Mouse (Mus musculus): ENCODE results near the gene Phactr1.
"Not testable (repeated sequence)": the region's sequence is repeated elsewhere in the genome, so short reads cannot be mapped to it uniquely, and the experiment has no call there.

The Phactr1 gene

DNA sequence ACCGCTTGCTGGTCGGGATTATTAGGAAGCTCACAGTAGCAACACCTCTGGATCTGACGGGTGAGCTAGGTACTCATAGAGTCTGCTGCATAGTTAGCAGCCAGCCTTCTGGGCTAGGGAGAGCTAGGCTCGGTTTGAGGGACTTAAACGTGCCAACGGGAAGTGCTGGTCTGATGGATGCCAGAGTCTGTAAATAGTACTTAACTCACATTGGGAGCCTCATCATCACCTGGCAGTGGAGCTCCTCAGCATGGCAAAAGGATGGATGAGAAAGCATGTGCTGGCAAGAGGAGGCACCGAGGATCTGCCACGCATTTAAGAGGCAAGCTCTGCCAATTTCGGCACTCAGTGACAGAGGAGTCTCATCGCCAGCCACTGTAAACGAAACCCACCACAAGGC, 247.4 kb downstream of the Phactr1 start:
- DNase-seq (ENCODE audit: low read depth, low spot score) = no peak

DNA sequence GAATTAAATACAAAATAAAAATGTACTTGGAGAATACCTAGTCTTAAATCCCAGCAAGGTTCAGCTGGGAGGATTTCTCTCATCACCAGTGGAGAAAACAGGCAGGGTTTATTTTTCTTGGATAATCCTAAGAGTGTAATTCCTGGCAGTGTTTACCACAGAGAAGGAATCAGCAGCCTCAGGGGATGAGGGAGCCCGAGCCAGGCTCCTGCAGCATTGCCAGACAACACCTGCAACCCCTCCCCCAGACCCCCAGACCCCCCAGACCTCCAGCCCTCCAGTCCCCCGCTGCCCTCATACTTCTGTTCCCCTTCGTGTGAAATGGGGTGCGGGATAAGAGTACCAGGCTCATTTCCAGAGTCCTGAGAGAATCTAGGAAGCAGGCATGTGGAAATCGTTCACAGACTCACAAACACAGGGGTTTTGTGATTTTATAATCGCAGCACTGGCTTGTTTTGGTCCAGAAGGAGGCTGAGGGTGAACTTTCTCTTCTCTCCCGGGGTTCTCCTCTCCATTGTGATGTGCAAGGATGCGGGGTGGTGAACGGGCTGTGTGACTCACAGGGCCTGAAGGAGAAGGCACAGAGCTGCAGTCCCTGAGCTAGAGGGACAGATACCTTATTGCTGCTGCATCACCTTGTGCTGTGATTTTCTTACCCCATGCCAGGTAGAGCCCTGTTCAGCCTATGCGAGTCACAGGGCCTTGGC, 249.3 kb downstream of the Phactr1 start:
- no peak for DNase-seq (ENCODE audit: low read depth, low spot score)

DNA sequence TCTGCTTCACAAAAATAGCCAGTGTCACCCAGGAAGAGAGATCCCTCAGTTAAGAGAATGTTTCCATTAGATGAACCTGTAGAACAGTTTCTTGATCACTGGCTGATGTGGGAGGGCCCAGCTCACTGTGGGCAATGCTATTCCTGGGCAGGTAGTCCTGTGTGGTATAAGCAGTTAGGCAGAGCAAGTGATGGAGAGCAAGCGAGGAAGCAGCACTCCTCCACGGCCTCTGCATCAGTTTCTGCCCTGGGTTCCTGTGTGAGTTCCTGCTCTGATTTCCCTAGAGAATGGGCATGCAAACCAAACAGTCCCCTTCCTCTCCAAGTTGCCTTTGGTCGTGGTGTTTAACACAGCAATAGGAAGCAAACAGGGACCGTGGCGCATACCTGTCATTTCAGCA, 251.6 kb downstream of the Phactr1 start:
- no peak for DNase-seq (ENCODE audit: low read depth, low spot score)

DNA sequence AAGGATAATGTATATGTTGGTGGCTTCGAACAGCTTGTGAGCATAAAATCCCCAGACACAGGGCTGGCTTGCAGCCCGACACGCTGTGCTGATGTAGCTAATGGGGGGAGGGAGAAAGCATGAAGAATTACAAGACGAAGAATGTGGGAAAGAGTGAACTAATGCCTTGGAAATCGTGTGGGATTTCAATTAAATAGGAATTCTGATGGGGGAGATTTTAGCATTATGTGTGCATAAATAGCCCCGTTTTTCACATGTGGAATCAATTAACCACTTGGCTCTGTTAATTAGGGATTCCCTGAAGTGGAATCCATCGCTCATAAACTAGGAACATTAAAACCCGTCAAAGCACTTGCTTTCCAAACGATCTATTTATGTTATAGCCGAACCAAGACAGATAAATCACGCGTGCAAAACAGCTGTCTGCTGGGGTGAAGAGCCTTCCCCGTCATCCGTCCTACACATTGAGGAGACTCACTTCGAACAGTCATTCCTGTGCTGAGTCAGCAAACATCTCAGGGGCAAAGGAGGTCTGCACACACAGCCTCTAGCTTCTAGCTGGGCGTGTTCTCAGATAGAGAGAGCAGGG, 254.2 kb downstream of the Phactr1 start:
- no peak for DNase-seq (ENCODE audit: low read depth, low spot score)

DNA sequence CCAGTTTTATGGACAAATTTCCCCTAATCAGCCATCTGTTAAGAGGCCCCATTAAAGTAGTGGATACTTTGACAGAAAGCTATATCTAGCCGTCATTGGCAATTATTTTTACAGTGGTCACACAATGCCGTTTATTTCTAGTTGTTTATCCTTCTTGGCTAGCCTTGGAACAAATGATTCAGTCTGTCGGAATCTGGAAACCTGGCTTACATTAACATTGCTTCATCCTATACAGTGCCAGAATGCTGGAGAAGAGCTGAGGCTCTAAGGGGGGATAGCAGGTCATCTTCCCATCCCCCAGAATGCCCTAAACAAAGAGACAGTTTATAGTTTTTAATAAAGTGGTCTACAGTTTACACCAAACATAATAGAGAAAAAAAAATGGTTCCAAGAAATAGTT, 257.4 kb downstream of the Phactr1 start:
- DNase-seq (ENCODE audit: low read depth, low spot score) = no peak

DNA sequence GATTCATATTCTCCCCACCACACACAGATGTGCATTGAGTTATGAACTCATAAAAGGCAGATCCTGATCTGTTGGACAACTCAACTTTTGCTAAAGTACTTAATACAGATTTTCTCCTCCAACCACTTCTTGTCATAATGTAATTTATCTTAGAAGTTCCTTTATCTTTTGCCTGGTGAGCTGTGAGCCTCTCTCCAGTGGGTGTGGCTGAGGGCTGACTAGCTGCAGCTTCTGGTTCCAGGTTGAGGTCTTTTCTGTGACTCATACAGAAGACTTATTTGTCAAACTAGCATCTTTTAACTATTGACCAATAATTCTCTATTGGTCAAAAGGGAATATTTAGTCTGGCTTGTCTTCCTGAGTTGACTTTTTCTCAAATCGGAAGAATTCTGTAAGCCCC, 257.9 kb downstream of the Phactr1 start:
- no peak for DNase-seq (ENCODE audit: low read depth, low spot score)

DNA sequence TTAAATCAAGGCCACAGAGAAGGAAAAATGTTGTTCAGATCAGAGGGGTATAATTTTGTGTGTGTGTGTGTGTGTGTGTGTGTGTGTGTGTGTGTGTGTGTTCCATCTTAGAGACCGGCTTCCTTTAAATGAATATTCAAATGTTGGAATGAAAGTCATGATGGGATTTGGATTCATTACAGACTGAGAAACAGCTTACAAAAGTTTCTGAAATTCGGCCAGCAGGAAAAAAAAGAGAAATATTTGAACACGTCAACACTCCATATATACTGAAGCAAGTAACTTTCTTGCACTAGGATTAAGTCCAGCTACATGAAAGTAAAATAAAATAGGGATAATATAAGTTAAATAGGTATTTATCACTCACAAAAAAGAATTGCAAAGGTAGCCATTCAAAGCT, 259.8 kb downstream of the Phactr1 start:
- no peak for DNase-seq (ENCODE audit: low read depth, low spot score)

DNA sequence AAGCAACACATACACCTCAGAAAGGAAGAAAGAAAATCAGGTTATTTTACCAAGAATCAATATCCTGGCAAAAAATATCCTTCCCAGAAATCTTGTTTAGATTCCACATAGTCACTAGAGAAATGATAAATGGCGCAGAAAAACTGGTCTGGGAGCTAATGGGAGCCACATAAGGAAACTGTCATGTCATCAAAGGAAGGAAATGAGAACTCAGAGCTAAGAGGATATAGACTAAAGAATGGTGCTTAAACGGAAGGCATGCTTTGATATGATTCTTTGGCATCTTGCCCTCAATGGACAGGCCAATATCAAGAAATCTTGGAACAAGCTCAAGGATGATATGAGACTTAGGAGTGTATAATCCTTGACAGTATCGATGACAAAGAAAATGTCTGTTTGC, 263.7 kb downstream of the Phactr1 start:
- no peak for DNase-seq (ENCODE audit: low read depth, low spot score)

DNA sequence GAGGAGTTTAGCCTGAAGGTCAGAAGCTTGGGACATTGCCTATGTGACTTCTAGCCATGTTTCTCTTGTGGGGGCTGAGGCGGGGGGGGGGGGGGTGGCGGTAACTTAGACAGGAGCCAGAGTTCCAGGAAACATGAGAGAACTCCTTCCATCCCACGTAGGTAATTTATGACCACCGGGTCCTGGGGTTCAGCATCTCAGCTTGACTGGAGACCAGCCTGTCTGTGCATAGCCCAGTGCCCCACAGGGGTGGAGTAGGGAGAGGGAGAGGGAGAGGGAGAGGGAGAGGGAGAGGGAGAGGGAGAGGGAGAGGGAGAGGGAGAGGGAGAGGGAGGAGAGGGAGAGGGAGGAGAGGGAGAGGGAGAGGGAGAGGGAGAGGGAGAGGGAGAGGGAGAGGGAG, 264.8 kb downstream of the Phactr1 start:
- DNase-seq (ENCODE audit: low read depth, low spot score) = not testable (repeated sequence)

DNA sequence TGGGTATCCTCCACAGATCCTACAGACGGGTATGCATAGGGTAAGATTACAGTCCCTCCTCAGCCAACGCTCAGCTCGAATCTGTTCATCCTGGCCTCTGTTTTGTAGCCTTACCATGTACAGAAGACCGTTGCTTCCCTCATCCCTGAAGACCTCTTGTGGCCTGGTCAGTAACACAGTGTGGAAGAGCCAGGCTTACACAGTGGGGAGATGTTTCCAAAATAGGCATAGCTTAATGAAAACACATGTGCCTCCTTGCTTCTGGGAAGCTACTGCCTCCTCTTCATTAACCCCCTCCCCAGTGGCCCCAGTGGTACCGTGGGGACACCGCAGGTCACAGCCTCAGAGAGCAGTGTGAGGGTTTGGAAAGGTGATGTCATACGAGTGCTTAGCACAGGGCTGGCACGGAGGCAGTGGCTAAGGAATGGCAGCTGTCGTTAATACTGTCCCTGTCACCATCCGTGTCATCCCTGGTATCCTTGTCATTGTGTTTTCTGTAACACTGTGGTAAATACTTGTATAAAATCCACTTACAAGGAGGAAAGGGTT, 268.4 kb downstream of the Phactr1 start:
- DNase-seq (ENCODE audit: low read depth, low spot score) = no peak

DNA sequence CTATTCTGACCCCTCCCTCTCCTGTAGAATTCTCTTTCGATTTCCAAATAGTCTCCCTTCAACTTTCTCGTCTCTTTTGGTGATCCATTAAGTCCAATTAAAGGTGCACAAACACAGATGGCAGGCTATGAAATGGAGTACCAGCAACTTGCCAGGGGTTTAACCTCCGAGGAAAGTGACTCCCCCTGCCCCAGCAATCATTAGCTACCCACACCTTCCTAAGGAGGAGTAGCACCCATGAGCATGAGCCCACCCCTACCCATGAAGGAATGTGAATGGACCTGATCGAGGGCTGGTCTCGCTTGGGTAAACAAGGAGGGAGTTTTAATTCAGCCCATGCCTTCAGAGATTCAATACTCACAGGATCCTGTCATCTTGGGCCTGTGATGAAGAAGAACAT, 268.9 kb downstream of the Phactr1 start:
- DNase-seq (ENCODE audit: low read depth, low spot score) = no peak

DNA sequence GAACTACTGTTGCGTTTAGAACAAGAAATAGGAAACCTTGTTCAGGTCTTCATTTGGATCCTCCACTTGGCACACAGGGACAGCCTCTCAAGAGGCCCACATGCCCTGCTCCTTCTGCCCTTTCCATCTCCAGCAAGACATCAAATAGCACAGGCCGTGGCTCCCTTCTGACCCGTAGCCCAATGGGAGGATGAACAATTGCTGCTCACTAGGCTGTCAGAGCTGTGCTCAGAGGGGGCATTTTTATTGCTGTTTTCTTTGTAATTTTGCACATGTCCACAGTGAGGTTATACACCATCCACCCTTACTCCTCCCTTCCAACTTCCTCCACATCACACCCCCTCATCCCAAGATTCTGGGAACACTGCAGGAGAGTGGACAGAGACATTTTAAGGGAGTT, 269.6 kb downstream of the Phactr1 start:
- DNase-seq (ENCODE audit: low read depth, low spot score) = no peak

DNA sequence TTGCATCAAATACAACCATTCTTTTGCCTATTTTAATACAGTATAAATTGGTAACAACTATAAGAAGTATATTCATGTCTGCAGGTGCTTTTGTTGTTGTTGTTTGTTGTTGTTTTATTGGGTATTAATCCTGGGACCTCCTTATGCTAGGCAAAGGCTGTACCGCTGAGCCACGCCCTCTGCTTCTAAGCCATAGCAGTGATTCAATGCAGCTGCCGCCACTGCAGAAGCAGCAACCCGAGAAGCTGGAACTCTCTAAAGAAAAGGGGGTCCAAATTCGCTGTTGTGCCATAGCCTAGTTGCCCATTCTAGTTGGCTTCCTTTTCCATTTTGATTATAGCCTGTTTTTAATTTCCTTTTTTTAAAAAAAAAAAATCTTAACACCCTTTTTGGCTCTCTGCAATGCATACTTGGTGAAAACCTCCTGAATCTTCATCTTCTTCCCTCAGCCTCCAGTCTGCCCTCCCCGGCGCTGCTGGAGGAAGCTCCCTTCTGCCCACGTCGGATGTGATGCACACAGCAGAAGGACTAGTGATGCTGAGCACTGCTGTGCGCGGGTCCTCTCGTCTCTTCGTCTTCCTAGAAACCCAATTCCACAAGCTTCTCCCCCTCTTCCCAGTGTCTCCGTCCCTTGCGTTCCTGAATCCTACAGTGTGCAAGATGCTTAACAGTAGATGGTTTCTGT, 271.8 kb downstream of the Phactr1 start:
- DNase-seq (ENCODE audit: low read depth, low spot score) = no peak

DNA sequence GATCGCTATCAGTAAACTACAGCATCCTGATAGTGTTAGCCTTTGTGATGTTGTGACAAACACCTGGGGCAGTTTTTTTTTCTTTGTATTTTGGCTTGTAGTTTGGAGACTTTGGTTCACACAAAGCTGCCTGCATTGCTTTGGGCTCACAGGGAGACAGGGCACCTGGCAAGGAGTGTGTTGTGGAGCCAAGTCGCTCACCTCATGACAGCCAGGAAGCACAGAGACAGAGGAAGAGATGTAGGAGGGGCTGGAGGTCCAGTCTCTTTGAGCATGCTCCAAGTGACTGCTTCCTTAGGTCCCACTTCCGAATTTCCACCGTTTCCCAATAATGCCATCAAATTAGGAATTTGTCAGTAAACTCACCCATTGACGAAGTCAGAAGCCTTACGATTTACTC, 272.6 kb downstream of the Phactr1 start:
- DNase-seq (ENCODE audit: low read depth, low spot score) = no peak

DNA sequence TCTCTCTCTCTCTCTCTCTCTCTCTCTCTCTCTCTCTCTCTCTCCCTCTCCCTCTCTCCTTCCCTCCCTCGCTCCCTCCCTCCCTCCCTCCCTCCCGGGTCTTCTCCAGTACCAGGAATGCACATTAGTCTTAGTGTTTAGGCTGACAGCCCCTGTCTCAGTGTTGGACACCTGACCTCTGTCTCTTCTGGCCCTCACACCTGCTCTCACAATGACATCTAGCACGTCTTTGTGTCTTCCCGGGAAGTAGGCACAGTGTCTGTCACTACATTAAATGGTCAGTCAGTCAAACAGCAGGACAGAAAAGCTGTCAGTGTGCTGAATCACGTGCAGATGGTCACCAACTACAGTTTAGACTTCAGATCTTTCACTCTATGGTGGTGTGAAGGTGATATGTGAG, 273.7 kb downstream of the Phactr1 start:
- no peak for DNase-seq (ENCODE audit: low read depth, low spot score)

DNA sequence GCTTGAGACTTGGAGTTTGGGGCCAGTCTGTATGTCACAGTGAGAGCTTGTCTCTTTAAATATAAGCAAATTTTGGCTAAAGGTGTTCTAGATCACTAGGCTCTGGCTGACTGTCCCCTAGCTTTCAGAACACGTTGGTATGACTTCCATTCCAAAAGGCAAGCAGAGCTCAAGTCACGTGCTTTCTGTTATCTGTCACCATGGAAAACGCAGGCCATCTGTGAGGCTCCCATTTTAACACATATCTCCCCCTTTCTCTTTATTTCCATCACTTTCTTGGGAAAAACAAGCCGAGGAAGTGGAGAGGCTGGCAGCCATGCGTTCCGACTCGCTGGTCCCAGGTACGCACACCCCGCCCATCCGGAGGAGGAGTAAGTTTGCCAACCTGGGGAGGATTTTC, 275.9 kb downstream of the Phactr1 start:
- DNase-seq (ENCODE audit: low read depth, low spot score) = no peak

DNA sequence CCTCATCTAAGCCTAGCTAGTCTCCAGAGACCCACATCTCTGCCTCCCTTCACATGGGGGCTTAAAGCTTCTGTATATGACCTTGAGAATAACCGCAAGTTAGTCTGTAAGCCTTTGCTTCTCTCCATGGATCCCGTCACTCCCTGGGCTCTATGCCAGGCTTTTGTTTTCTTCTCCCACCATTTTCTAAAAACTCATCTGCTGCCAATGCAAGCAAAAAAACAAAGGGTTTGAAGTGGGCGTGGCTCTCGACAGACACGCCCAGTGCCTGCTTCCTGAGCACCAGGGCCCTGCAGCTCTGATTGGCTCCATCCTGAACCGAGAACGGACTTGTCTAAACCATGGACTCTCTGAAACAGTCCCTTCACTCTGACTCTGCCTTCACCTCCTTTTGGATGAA, 277.4 kb downstream of the Phactr1 start:
- DNase-seq (ENCODE audit: low read depth, low spot score) = no peak

DNA sequence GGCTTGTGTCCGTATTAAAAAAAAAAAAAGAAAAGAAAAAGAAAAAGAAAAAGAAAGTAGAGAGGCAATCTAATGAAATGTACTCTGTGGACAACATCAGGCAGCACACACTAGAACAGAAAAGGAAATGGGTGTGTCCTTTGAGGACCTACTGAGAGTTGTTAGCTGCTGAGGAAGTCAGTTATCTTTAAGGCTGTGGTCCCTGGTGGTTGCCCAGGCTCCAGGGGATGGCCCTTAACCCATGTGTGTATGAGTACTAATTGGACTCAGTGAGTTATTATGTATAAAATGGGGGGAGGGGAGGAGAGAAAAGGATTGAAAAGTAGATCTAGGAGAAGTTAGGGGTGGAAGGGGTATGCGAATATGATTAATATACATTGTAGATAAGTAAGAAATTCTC, 278.4 kb downstream of the Phactr1 start:
- DNase-seq (ENCODE audit: low read depth, low spot score) = no peak

DNA sequence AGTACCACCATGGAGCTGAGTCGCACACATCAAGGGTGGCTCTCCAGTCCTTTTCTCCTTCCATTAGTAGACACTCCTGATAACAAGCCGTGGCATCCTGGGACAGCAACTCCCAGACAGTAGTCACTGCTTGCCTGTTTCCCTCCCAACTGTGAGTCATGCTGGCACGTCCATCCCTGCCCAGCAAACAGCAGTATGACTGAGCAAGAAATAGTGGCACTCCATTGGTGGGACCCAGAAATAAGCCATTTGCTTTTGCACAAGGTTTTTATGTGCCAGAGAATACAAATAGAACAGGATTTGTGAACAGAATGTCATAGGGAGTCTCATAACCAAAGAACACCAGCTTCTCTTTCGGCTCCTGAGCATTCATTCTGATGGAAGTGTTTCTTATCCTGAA, 281.1 kb downstream of the Phactr1 start:
- no peak for DNase-seq (ENCODE audit: low read depth, low spot score)

DNA sequence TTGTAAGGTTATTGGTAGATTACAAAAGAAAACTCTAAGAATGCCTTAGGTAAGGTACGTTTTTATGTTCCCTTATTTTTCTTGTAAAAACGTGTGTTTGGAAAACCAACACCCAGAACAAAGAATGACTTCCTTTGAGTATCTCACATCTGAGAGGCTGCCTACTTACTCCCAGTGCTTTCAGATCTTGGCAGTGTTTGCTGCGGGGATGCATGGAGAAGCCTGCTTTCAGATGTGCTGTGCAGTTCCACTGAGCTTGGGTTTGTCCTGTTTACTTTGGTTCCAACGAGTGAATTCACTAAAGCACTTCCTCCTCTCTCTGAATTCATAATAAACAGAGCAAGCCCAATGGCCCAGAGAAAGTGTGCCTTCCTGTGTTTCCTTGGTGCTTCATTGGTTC, 288.1 kb downstream of the Phactr1 start:
- no peak for DNase-seq (ENCODE audit: low read depth, low spot score)

DNA sequence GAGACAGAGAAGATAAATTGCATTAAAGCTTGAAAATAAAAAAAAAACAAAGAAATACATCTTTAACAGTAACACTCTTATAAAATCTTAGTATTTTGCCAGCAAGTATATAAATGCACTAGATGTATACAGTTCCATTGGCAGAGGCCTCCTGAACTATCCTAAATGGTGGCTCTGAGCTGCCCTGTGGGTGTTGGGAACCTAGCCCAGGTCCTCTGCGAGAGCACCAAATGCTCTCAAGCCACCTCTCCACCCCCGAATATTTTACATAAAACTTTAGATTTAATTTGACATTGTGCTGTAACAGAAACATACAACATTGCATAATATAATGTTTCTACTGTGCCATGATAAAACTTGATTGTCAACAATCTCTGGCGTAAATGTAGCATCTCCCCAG, 293.1 kb downstream of the Phactr1 start:
- no peak for DNase-seq (ENCODE audit: low read depth, low spot score)

DNA sequence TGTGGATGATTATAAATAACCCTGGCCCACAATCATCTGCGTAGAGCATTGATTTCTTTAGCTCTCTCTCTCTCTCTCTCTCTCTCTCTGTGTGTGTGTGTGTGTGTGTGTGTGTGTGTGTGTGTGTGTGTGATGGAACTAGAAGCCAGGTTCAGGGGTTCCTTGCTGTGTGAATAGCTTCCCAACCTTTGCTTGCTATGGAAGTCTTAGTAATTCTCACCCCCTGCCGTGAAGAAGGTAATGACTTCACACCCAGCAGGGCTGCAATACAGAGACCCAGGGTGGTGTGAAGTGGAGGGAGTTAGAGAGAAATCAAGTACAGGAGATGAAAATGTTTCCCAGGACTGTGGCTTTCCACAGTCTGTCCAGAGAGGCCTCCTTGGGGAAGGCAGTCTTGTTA, 293.5 kb downstream of the Phactr1 start:
- no peak for DNase-seq (ENCODE audit: low read depth, low spot score)

DNA sequence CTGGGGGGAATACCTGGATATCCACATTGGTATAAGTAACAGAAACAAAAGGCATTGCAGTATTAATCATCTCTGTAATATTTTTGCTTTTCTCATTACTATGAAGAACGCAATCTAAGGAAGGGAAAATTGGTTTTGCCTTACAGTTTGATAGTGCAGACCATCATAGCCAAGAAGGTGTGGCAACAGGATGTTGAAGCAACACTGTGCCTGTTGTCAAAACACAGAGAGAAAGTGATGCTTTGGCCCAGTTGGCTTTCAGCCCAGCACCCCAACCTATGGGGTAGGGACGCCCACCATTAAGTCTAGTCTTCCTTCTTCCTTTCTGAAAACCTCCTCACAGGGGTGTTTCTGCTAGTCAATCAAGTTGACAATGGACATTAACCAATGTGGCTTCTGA, 294.1 kb downstream of the Phactr1 start:
- no peak for DNase-seq (ENCODE audit: low read depth, low spot score)

All from c-Kit-negative CD71-positive TER-119-positive erythroid progenitor cells, embryonic 14.5 days (primary cell).